Mouse (Mus musculus): Measurements from ENCODE around the gene 4931406P16Rik. TPM values are rescaled to one million over a fixed set of nuclear protein-coding genes. Genes with fewer than 3 reads are reported as not detected.
A peak's percentile ranks its signal among the peaks of the same experiment; 100 is the strongest.

4931406P16Rik gene
- polyA plus RNA-seq, 1 experiment from 2014 or later = 30.9 TPM

DNA sequence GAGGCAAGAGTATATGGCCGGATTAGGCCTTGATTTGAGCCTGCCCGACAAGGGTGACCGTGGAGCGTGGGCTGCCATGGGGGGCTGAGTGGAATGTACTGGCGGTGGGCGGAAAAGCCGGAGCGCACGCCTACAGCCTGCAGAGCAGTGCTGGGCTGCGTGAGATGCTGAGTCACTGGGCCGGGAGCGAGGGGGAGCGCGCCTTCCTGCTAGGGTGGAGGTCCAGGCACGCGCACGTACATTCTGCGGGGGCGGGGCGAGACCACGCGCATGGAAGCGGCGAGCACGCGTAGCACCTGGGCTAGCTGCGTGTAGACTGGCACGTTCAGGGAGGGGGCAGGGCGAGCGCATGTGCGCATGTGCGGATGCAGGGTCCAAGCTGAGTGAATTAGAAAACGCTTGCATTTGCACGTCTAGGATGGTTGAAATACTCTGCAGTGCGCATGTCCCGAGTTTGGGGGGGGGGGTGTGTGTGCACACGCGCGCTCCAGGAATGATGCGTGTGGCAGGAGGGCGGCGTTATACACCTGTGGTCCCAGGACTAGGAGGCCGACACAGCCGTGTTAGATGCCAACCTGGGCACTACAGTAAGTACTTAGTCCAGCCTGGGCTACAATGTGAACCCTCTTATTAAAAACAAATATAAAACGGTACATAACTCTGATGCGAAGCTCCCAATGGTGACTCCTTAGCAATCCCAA, 79.3 kb downstream of the 4931406P16Rik start:
- in situ Hi-C loops (cut with MboI; ENCODE audit: low pct_unique_long_range_greater_than_20kb) = no loop called here
- DNase-seq (ENCODE audit: low read depth, low spot score) = peak; percentile 73
- no peaks in the 10 kb centered on the region for H3K27me3 ChIP-seq
- ChIA-PET POLR2A (no interaction called here), CTCF (no interaction called here)
- TF ChIP-seq CTCF (IDR thresholded peaks at IDR 0.05) = no peak
- ATAC-seq = peak; percentile 77

DNA sequence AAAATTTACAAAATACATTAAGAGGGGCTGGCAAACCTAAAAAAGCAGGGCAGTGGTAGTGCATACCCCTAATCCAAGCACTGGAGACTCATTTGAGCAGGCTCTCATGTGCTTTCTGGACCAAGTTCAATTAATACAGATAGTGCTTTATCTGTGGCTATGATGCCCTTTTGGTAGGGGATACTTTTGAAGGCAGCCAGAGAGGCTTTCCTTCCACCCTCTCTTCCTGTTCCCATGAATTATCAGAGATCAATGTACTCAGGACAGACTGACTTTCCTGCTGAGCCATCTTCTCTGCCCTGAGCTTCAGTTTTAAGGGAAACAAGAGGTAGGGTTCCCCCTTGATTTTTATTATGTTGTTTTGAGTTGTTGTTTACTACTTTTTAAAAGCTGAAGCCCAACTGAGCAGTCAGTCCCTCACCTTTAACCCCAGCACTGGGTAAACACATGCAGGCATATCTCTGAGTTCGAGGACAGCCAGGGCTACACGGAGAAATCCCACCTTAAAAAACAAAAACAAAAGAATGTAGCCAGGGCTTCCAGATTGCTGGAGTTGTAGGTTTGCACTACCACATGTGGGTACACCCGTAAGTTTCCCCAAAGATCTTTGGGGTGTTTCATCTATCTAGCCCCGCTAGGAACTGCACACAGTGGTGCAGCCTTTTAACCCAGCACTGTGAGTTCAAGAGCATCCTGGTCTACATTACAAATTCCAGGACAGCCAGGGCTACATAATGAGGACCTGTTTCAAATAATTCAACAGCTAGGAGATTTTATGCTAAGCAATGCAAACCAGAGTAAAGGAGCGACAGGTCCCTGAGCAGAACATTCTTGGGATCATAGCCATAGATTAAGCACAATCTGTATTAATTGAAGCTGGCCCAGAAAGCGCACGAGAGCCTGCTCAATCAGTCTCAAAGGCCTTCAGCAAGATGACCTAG, 80.3 kb downstream of the 4931406P16Rik start:
- POLR2A ChIA-PET = no interaction called here
- CTCF ChIA-PET = no interaction called here
- no peaks in the 10 kb centered on the region for H3K27me3 ChIP-seq
- ATAC-seq = no peak
- no peak for DNase-seq (ENCODE audit: low read depth, low spot score)
- TF ChIP-seq CTCF (IDR thresholded peaks at IDR 0.05) = no peak
- in situ Hi-C loops (cut with MboI; ENCODE audit: low pct_unique_long_range_greater_than_20kb) = no loop called here

DNA sequence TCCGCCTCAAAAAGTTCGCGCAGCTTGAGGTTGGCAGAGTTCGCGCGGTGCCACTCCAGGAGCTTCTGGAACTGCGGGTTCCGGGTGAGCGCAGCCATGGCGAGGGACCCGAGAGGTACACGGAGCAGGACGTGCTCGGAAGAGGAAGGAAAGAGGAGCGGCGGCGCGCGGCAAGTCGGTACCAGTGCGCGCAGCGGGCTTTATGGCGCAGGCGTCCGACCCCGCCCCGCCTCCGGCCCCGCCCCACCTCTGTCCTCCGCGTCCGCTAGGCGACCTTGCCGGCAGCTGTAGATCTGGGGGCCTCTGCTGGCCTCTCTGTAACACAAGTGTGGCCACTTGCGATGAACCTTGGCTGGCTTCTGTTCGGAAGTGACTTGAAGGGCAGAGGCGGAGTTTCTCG, 83.2 kb downstream of the 4931406P16Rik start, which contains the start of gene Gpi1:
Gene Gpi1, minus strand, starts transcription at position 221 of the 400 bp plus-strand sequence.
- in situ Hi-C loops (cut with MboI; ENCODE audit: low pct_unique_long_range_greater_than_20kb) = no loop called here
- peak; percentile 39 for DNase-seq (ENCODE audit: low read depth, low spot score)
- POLR2A ChIA-PET = interaction anchor here (0.7 to 1.3 kb wide), 5 partner anchors 9 to 38 kb away, joined by 3 to 4 read pairs (median 3); no protein-coding TSS in a partner anchor
- CTCF ChIA-PET = interaction anchor here (1.8 kb wide), 1 partner anchor 14 kb away, joined by 3 read pairs; no protein-coding TSS in a partner anchor
- H3K27me3 ChIP-seq = no peaks in the 10 kb centered on the region
- peak; percentile 58 for ATAC-seq
- TF ChIP-seq CTCF (IDR thresholded peaks at IDR 0.05) = no peak

DNA sequence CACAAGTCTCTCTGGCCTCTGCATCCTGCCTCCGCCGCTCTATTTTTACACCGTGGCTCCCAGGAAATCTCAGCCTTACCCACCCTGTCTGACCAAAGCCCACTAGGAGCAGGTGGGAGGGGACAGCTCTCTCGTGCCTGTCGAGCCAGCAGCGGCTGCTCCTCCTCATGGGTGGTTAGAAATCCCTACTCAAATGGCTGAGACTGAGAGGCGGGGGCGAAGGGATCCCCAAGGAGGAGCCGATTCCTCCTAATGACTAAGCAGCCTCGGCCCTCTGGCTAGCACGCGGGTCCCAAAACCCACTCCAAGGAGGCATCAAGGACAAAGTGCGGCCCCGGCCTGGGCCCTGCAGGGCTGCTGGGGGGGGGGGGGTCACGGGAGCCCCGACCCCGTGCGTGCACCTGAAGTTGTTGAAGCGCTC, 83.7 kb downstream of the 4931406P16Rik start:
- ChIA-PET CTCF (interaction anchor here (1.8 kb wide), 1 partner anchor 14 kb away, joined by 3 read pairs; no protein-coding TSS in a partner anchor), POLR2A (interaction anchor here (0.8 to 1.3 kb wide), 4 partner anchors 10 to 38 kb away, joined by 3 to 4 read pairs (median 3); no protein-coding TSS in a partner anchor)
- TF ChIP-seq CTCF (IDR thresholded peaks at IDR 0.05) = no peak
- H3K27me3 ChIP-seq = no peaks in the 10 kb centered on the region
- ATAC-seq = peak; percentile 42
- in situ Hi-C loops (cut with MboI; ENCODE audit: low pct_unique_long_range_greater_than_20kb) = no loop called here
- DNase-seq (ENCODE audit: low read depth, low spot score) = no peak

DNA sequence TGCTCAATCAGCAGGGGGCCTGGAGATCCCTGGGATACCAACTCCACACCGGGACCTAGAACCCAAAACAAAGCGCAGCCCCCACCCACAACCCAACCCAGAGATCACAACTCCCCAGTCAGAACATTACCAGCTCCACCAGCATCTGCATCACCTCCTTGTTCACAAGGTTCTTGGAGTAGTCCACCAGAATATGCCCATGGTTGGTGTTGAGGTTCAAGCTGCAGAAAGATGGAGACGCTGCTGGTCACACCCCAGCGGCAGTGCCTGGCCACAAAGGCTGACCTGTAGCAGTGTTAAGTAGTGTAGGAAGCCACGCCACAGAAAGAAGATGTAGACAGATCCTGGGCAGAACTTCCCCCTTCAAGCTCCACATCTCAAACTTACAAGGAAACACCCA, 84.2 kb downstream of the 4931406P16Rik start:
- TF ChIP-seq CTCF (IDR thresholded peaks at IDR 0.05) = no peak
- ChIA-PET CTCF (interaction anchor here (1.8 kb wide), 1 partner anchor 13 kb away, joined by 3 read pairs; no protein-coding TSS in a partner anchor), POLR2A (interaction anchor here (0.9 to 1.3 kb wide), 2 partner anchors 13 to 16 kb away, joined by 3 read pairs; no protein-coding TSS in a partner anchor)
- no peaks in the 10 kb centered on the region for H3K27me3 ChIP-seq
- in situ Hi-C loops (cut with MboI; ENCODE audit: low pct_unique_long_range_greater_than_20kb) = no loop called here
- no peak for ATAC-seq
- no peak for DNase-seq (ENCODE audit: low read depth, low spot score)

DNA sequence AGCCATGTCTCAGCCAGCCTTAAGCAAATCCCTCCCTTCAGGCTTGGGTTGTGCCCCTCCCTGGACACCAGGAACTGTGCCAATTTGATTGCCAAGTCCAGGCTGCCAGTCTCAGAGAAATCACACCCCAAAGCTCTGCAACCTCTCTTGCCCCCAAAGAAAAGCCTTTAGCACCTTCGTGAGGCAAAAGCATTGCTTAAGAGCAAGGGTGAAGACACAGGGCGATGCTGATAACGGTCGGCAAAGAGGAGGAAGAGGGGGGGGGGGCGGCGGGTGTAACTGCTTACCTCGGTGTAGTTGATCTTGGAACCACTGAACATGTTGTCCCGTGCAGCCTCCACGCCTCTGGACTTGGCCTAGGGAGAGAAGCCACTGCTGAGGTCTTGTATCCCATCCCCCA, 84.7 kb downstream of the 4931406P16Rik start:
- ATAC-seq (no peak), DNase-seq (ENCODE audit: low read depth, low spot score) (no peak)
- in situ Hi-C loops (cut with MboI; ENCODE audit: low pct_unique_long_range_greater_than_20kb) = no loop called here
- no peaks in the 10 kb centered on the region for H3K27me3 ChIP-seq
- no peak for TF ChIP-seq CTCF (IDR thresholded peaks at IDR 0.05)
- POLR2A ChIA-PET = interaction anchor here (1.3 kb wide), 1 partner anchor 12 kb away, joined by 3 read pairs; no protein-coding TSS in a partner anchor
- CTCF ChIA-PET = no interaction called here

DNA sequence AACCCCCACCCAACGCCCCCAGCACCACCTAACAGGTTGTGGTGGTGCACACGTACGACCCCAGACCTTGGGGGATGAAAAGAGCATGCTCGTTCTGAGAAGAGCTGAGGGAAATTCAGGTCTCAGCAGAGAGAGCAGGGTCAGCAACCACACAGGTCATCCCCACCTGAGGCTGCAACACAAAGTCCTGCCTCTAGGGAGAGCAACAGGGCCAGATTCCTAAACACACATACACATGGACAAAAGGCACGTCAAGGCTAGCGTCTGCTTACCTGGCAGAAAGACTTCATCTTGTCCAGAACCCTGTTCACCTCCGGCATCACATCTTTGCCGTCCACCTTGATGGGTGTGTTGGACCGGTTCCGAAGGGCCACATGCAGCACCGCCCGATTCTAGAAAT, 86.5 kb downstream of the 4931406P16Rik start:
- no peak for TF ChIP-seq CTCF (IDR thresholded peaks at IDR 0.05)
- in situ Hi-C loops (cut with MboI; ENCODE audit: low pct_unique_long_range_greater_than_20kb) = no loop called here
- H3K27me3 ChIP-seq = no peaks in the 10 kb centered on the region
- no peak for ATAC-seq
- ChIA-PET CTCF (no interaction called here), POLR2A (interaction anchor here (0.8 kb wide), 1 partner anchor 17 kb away, joined by 4 read pairs; no protein-coding TSS in a partner anchor)
- DNase-seq (ENCODE audit: low read depth, low spot score) = no peak

DNA sequence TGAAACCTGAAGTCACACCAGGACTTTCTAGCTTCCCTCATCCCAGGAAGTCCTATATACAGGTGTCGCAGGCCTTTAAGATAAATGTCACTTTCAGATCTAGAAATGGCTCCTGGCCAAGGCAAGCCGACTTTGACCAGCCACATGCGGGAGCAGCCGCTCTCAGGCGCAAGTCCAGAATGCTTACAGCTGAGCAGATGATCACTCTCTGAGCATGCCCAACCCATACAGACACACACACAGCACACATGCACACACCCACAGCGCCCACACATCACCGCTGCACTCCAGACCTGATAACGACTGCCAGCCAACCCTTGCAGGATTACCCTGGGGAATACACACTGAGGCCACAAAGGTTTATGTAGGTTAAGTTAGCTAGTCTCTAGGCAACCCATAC, 87.3 kb downstream of the 4931406P16Rik start:
- in situ Hi-C loops (cut with MboI; ENCODE audit: low pct_unique_long_range_greater_than_20kb) = no loop called here
- no peak for TF ChIP-seq CTCF (IDR thresholded peaks at IDR 0.05)
- ChIA-PET POLR2A (no interaction called here), CTCF (no interaction called here)
- no peak for ATAC-seq
- no peaks in the 10 kb centered on the region for H3K27me3 ChIP-seq
- no peak for DNase-seq (ENCODE audit: low read depth, low spot score)

DNA sequence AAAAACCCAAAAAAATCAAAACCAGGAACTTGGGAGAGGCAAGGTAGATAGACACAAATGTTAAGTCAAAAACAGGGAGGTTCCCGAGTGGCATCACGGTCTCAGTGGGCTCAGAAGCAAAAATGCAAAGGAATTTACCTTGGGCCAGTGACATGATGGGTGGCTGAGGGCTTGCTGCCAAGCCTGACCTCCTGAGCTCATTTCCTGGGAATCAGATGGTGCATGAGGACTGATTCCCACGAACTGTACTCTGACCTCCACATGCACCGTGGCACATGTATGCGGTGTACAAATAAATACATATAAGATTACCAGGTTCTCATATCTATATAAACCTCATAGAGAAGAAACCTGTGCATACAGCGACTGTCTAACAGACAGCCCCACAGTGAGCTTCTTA, 89.0 kb downstream of the 4931406P16Rik start:
- in situ Hi-C loops (cut with MboI; ENCODE audit: low pct_unique_long_range_greater_than_20kb) = no loop called here
- TF ChIP-seq CTCF (IDR thresholded peaks at IDR 0.05) = no peak
- ATAC-seq = no peak
- H3K27me3 ChIP-seq = no peaks in the 10 kb centered on the region
- no peak for DNase-seq (ENCODE audit: low read depth, low spot score)
- CTCF ChIA-PET = no interaction called here
- POLR2A ChIA-PET = no interaction called here

DNA sequence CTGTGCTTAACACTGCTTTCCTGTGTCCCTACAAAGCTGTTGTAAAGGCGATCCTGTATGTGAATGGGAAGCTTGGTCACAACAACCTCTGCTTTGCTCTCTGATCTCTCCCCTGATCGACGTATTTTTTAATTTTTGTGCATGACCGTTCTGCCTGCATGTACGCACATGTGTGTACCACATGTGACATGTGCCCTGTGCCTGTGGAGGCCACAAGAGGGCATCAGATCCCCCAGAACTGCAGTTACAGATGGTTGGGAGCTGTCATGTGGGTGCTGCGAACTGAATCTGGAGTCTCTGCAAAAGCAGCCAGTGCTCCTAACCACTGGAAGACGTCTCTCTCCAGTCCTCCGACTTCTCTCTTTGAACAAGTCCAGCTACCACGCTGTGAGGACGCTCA, 91.0 kb downstream of the 4931406P16Rik start:
- CTCF ChIA-PET = no interaction called here
- ATAC-seq (no peak), DNase-seq (ENCODE audit: low read depth, low spot score) (no peak)
- in situ Hi-C loops (cut with MboI; ENCODE audit: low pct_unique_long_range_greater_than_20kb) = no loop called here
- no peaks in the 10 kb centered on the region for H3K27me3 ChIP-seq
- POLR2A ChIA-PET = interaction anchor here (1.5 kb wide), 1 partner anchor 9 kb away, joined by 4 read pairs; no protein-coding TSS in a partner anchor
- no peak for TF ChIP-seq CTCF (IDR thresholded peaks at IDR 0.05)
